Mouse (Mus musculus): ENCODE measurements at regions not wholly inside any gene's neighbourhood (a gene's known extent, or its start where the extent isn't known, plus 50 kb on each side); places are given as distances from the start of the nearest gene placed in this dataset.

- no peak for TF ChIP-seq CTCF (IDR thresholded peaks at IDR 0.05; ENCODE audit: low read depth)
- TF ChIP-seq EP300 (IDR thresholded peaks at IDR 0.05; ENCODE audit: low read depth), result no peak
These were observed 301.6 kb downstream of the Lmo4 start for GRCm38 (mm10) chr3:143903421-143903820.

All from heart, postnatal 0 days (tissue).